Mouse (Mus musculus) cerebellum, adult 2 months (tissue): Measurements from ENCODE around the gene Per1. TPM values are rescaled to one million over a fixed set of nuclear protein-coding genes. Genes with fewer than 3 reads are reported as not detected.

Experiments used
- DNase-seq, 2 experiments: peaks; one replicate each; pipeline ENCODE4 v3.0.0; 2021
- H3K27ac ChIP-seq: fragments of 200-500 bp; 2 replicates; pipeline ENCODE4 v1.5.1; 2012; ENCODE audit warnings: low read length, control low read depth, inconsistent platforms; ENCODE audit not compliant: insufficient read depth
- H3K27me3 ChIP-seq: fragments of 200-500 bp; 2 replicates; pipeline ENCODE4 v1.6.1; 2012; ENCODE audit warnings: inconsistent platforms, mild to moderate bottlenecking, low read length, moderate library complexity; ENCODE audit not compliant: control insufficient read depth, insufficient read depth
- H3K4me1 ChIP-seq: fragments of 200-500 bp; 2 replicates; pipeline ENCODE4 v1.6.1; 2011; ENCODE audit warnings: low read length; ENCODE audit not compliant: control insufficient read depth, insufficient read depth
- H3K4me3 ChIP-seq: fragments of 200-500 bp; replicated peaks from 2 replicates; pipeline ENCODE3; 2011; ENCODE audit warnings: mild to moderate bottlenecking, low read depth, low read length, control low read depth; ENCODE audit not compliant: insufficient read depth
- CTCF ChIP-seq: fragments of 200-500 bp; IDR thresholded peaks from 2 replicates; pipeline ENCODE4 v1.5.1; 2011; ENCODE audit warnings: low read depth, mild to moderate bottlenecking, control low read depth, low read length, moderate library complexity, borderline replicate concordance; ENCODE audit not compliant: insufficient read depth
- POLR2A ChIP-seq: fragments of 200-500 bp; IDR thresholded peaks from 2 replicates; pipeline ENCODE4 v1.6.1; 2011; ENCODE audit warnings: low read length, control low read depth, borderline replicate concordance; ENCODE audit not compliant: insufficient read depth
- WGBS: fragments of 180-500 bp; shearing (Covaris S2); methylation state at CpG from one replicate; pipeline ENCODE4 v1.1.7; 2018; 5-methylcytosine and 5-hydroxymethylcytosine counted together
- polyA plus RNA-seq: library from polyadenylated mRNA; depleted of rRNA; stranded (reverse); fragments of >200 nt; gene quantifications from 2 replicates; pipeline ENCODE4 v1.2.3, GENCODE M21; 2012

The Per1 gene
- polyA plus RNA-seq, 1 experiment = 34.4 TPM

- WGBS = 89% methylated on average over 8 of the region's 8 CpGs
Observed at GRCm38 (mm10) chr11:69080855-69081222, 14.2 kb upstream of the Per1 start.

GRCm38 (mm10) chr11:69081613-69082012 lies 13.4 kb upstream of the Per1 start:
- H3K4me3 ChIP-seq = no peak overlapping the region
- no peaks in the 10 kb centered on the region for H3K27me3 ChIP-seq
- TF ChIP-seq CTCF = no peak
- no peak for TF ChIP-seq POLR2A
- WGBS = 88% methylated on average over 7 of the region's 7 CpGs
- DNase-seq = no peak
- no peak overlapping the region for H3K27ac ChIP-seq
- H3K4me1 ChIP-seq = no peaks in the 10 kb centered on the region

More at GRCm38 (mm10) chr11:69080855-69081222, 14.2 kb upstream of the Per1 start:
- no peak overlapping the region for H3K4me3 ChIP-seq
- no peak for DNase-seq
- no peaks in the 10 kb centered on the region for H3K4me1 ChIP-seq
- no peak overlapping the region for H3K27ac ChIP-seq
- H3K27me3 ChIP-seq = no peaks in the 10 kb centered on the region
- TF ChIP-seq POLR2A (no peak), CTCF (no peak)

- no peaks in the 10 kb centered on the region for H3K27me3 ChIP-seq
- H3K27ac ChIP-seq = no peak overlapping the region
- no peak overlapping the region for H3K4me3 ChIP-seq
- WGBS = 75% methylated on average over 6 of the region's 6 CpGs
- TF ChIP-seq POLR2A (no peak), CTCF (no peak)
- peaks cover 10% of the 10 kb centered on the region for H3K4me1 ChIP-seq
- no peak for DNase-seq
Observed at GRCm38 (mm10) chr11:69085608-69086007, 9.4 kb upstream of the Per1 start.

- Histone ChIP-seq H3K4me3 (no peak overlapping the region), H3K4me1 (peaks cover 10% of the 10 kb centered on the region), H3K27me3 (no peaks in the 10 kb centered on the region), H3K27ac (no peak overlapping the region)
- peak in 1 of 2 experiments; percentile 4 for DNase-seq
- 68% methylated on average over 6 of the region's 6 CpGs for WGBS
- TF ChIP-seq POLR2A = no peak
- no peak for TF ChIP-seq CTCF
Observed at GRCm38 (mm10) chr11:69086390-69086789, 8.6 kb upstream of the Per1 start.

- Histone ChIP-seq H3K27ac (no peak overlapping the region), H3K4me3 (no peak overlapping the region), H3K27me3 (no peaks in the 10 kb centered on the region), H3K4me1 (peaks cover 10% of the 10 kb centered on the region)
- peak; percentile 24 to 25 for DNase-seq
- 57% methylated on average over 4 of the region's 4 CpGs for WGBS
- TF ChIP-seq POLR2A = no peak
- TF ChIP-seq CTCF = no peak
Observed at GRCm38 (mm10) chr11:69087082-69087481, 7.9 kb upstream of the Per1 start.

GRCm38 (mm10) chr11:69087597-69087996 lies 7.4 kb upstream of the Per1 start:
- DNase-seq = peak; percentile 7 to 21
- TF ChIP-seq POLR2A (no peak), CTCF (no peak)
- Histone ChIP-seq H3K4me1 (peaks cover 10% of the 10 kb centered on the region), H3K27ac (peak overlapping the region; percentile 98), H3K27me3 (no peaks in the 10 kb centered on the region), H3K4me3 (no peak overlapping the region)
- 67% methylated on average over 2 of the region's 2 CpGs for WGBS

- DNase-seq = peak; percentile 93 to 95
- peak; percentile 79 for TF ChIP-seq POLR2A
- no peak for TF ChIP-seq CTCF
- WGBS = under 1% methylated on average over 53 of the region's 67 CpGs
- H3K27ac ChIP-seq = peak within 1 kb of the TSS; percentile 99
- peak within 1 kb of the TSS; percentile 96 for H3K4me3 ChIP-seq
- peaks cover 10% of the 10 kb centered on the region for H3K4me1 ChIP-seq
- no peaks in the 10 kb centered on the region for H3K27me3 ChIP-seq
Observed at GRCm38 (mm10) chr11:69088103-69088855, 6.7 kb upstream of the Per1 start, which contains the start of gene Vamp2. TSS of gene Vamp2 (plus strand) at chr11:69088490.
